Mouse (Mus musculus) kidney, adult 2 months (tissue): ENCODE results near the gene Mypn.

Source experiments
- CTCF ChIP-seq: fragments of 200-500 bp; conservative IDR thresholded peaks from 2 replicates; pipeline ENCODE4 v1.5.1; 2011; ENCODE audit warnings: low read depth, mild to moderate bottlenecking, control low read depth, low read length, moderate library complexity, mixed read lengths; ENCODE audit not compliant: insufficient read depth, insufficient read length
- POLR2A ChIP-seq: fragments of 200-500 bp; IDR thresholded peaks from one replicate; pipeline ENCODE4 v1.6.1; 2011; ENCODE audit warnings: low read depth, low read length, control low read depth

DNA sequence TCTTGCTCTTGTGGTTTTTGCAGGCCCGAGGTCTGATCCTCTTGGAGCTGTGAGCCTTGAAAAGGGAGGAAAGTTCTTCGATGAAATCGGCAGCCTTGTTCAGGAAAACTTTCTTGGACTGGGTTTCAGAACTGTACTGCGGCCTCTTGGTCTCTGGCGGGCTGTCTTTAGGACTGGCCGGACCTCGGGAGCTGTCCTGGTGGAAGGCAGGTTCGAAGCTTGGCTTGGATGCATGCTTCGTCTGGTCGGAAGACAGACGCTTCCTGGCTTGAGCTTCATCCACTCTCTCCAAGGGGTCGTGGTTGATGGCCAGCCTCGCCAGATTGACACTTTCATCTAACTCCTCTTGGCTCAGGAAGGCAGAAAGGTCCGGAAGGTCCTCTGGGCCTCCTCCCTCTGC lies 11.0 kb downstream of the Mypn start:
- no peak for TF ChIP-seq CTCF
- TF ChIP-seq POLR2A: no peak
